Mouse (Mus musculus) C2C12 (cell line): ENCODE data around the gene Ppif. TPM values are rescaled to one million over a fixed set of nuclear protein-coding genes. Genes with fewer than 3 reads are reported as not detected.
A peak's percentile ranks its signal among the peaks of the same experiment; 100 is the strongest.

Experiments
- H3K27me3 ChIP-seq: one replicate; pipeline ENCODE4 v1.6.1; 2011; ENCODE audit not compliant: control insufficient read depth, insufficient read depth, insufficient read length
- H3K36me3 ChIP-seq: one replicate; pipeline ENCODE4 v1.6.1; 2011; ENCODE audit not compliant: control insufficient read depth, insufficient read depth
- H3K4me3 ChIP-seq: one replicate; pipeline ENCODE4 v1.5.1; 2011; ENCODE audit warnings: mild to moderate bottlenecking, control low read depth; ENCODE audit not compliant: poor library complexity, insufficient read depth, severe bottlenecking
- H3K79me2 ChIP-seq: one replicate; pipeline ENCODE4 v1.6.1; 2011; ENCODE audit not compliant: control insufficient read depth, insufficient read depth
- H3K79me3 ChIP-seq: one replicate; pipeline ENCODE4 v1.6.1; 2011; ENCODE audit warnings: low read depth, control low read depth
- H3ac ChIP-seq: one replicate; pipeline ENCODE3; 2011; ENCODE audit warnings: low read depth; ENCODE audit not compliant: control insufficient read depth, insufficient read length
- CEBPB ChIP-seq: IDR thresholded peaks from one replicate; pipeline ENCODE4 v1.6.1; 2011; ENCODE audit warnings: low read depth, mild to moderate bottlenecking, control low read depth, moderate library complexity
- CTCF ChIP-seq: IDR thresholded peaks from one replicate; pipeline ENCODE4 v1.5.1; 2011; ENCODE audit not compliant: control insufficient read depth, insufficient read depth, insufficient read length
- FOSL1 ChIP-seq: IDR thresholded peaks from one replicate; pipeline ENCODE4 v1.8.0; 2011; ENCODE audit warnings: mild to moderate bottlenecking, low read length; ENCODE audit not compliant: poor library complexity, insufficient read depth, severe bottlenecking
- MAX ChIP-seq: IDR thresholded peaks from one replicate; pipeline ENCODE4 v1.6.1; 2011; ENCODE audit warnings: mild to moderate bottlenecking, control low read depth
- MYOD1 ChIP-seq: IDR thresholded peaks from one replicate; pipeline ENCODE4 v1.6.1; 2011; ENCODE audit warnings: low read depth; ENCODE audit not compliant: control insufficient read depth, insufficient read length
- MYOG ChIP-seq: IDR thresholded peaks from one replicate; pipeline ENCODE4 v1.6.1; 2011; ENCODE audit not compliant: control insufficient read depth, insufficient read length; ENCODE audit errors: extremely low read depth
- USF1 ChIP-seq: IDR thresholded peaks from one replicate; pipeline ENCODE4 v1.6.1; 2011; ENCODE audit warnings: low read depth, mild to moderate bottlenecking, control low read depth, moderate library complexity
- polyA plus RNA-seq: library from polyadenylated mRNA; unstranded; fragments of >200 nt; fragmentation: generic; extraction: Trizol; gene quantifications from one replicate; pipeline ENCODE4 v1.2.1, GENCODE M21; 2012; ENCODE audit warnings: missing spikeins

The Ppif gene
- polyA plus RNA-seq, 1 experiment = 21.4 TPM

GRCm38 (mm10) chr14:25736140-25736539 is 42.2 kb downstream of the Ppif start:
- Histone ChIP-seq H3K79me3 (peaks cover 1% of the 10 kb centered on the region), H3K79me2 (peaks cover 20% of the 10 kb centered on the region), H3ac (no peak overlapping the region), H3K4me3 (no peak overlapping the region), H3K27me3 (no peaks in the 10 kb centered on the region), H3K36me3 (peaks cover 41% of the 10 kb centered on the region)
- TF ChIP-seq MYOG (no peak), FOSL1 (no peak), CEBPB (no peak), MYOD1 (no peak), USF1 (no peak), CTCF (no peak), MAX (no peak)

GRCm38 (mm10) chr14:25736589-25736988 is 42.6 kb downstream of the Ppif start:
- TF ChIP-seq CEBPB = no peak
- TF ChIP-seq MAX = no peak
- peaks cover 1% of the 10 kb centered on the region for H3K79me3 ChIP-seq

GRCm38 (mm10) chr14:25738591-25739001 is 44.6 kb downstream of the Ppif start:
- H3K36me3 ChIP-seq = peaks cover 56% of the 10 kb centered on the region
- peaks cover 24% of the 10 kb centered on the region for H3K79me2 ChIP-seq
- H3K27me3 ChIP-seq = no peaks in the 10 kb centered on the region
- no peak overlapping the region for H3ac ChIP-seq
- TF ChIP-seq FOSL1 = no peak
- TF ChIP-seq CEBPB = no peak
- no peak for TF ChIP-seq CTCF
- TF ChIP-seq MYOG = no peak
- TF ChIP-seq MAX = no peak
- no peak for TF ChIP-seq MYOD1
- TF ChIP-seq USF1 = no peak
- no peak overlapping the region for H3K4me3 ChIP-seq
- H3K79me3 ChIP-seq = peaks cover 1% of the 10 kb centered on the region

More at GRCm38 (mm10) chr14:25736589-25736988, 42.6 kb downstream of the Ppif start:
- Histone ChIP-seq H3K4me3 (no peak overlapping the region), H3K36me3 (peaks cover 46% of the 10 kb centered on the region), H3K79me2 (peaks cover 20% of the 10 kb centered on the region), H3K27me3 (no peaks in the 10 kb centered on the region), H3ac (no peak overlapping the region)

- TF ChIP-seq FOSL1 = no peak
- no peak for TF ChIP-seq USF1
- no peak for TF ChIP-seq MYOG
- no peak for TF ChIP-seq MYOD1
- peak; percentile 4 for TF ChIP-seq CTCF
- no peak for TF ChIP-seq MAX
- no peak overlapping the region for H3K4me3 ChIP-seq
- no peak overlapping the region for H3ac ChIP-seq
- no peaks in the 10 kb centered on the region for H3K79me3 ChIP-seq
- peaks cover 68% of the 10 kb centered on the region for H3K36me3 ChIP-seq
- H3K27me3 ChIP-seq = no peaks in the 10 kb centered on the region
- H3K79me2 ChIP-seq = peaks cover 21% of the 10 kb centered on the region
Observed at GRCm38 (mm10) chr14:25739957-25740565, 46.1 kb downstream of the Ppif start.

- Histone ChIP-seq H3K27me3 (no peaks in the 10 kb centered on the region), H3ac (no peak overlapping the region), H3K36me3 (peaks cover 76% of the 10 kb centered on the region), H3K79me2 (peaks cover 31% of the 10 kb centered on the region), H3K79me3 (peaks cover 1% of the 10 kb centered on the region), H3K4me3 (no peak overlapping the region)
- TF ChIP-seq USF1 = no peak
Observed at GRCm38 (mm10) chr14:25741211-25741610, 47.3 kb downstream of the Ppif start.

GRCm38 (mm10) chr14:25741840-25742367 is 48.0 kb downstream of the Ppif start:
- peaks cover 79% of the 10 kb centered on the region for H3K36me3 ChIP-seq
- TF ChIP-seq USF1 (no peak), CEBPB (no peak), MAX (no peak), MYOG (no peak), FOSL1 (no peak), MYOD1 (no peak), CTCF (no peak)
- no peak overlapping the region for H3K4me3 ChIP-seq
- H3ac ChIP-seq = no peak overlapping the region
- peaks cover 7% of the 10 kb centered on the region for H3K79me3 ChIP-seq
- peaks cover 38% of the 10 kb centered on the region for H3K79me2 ChIP-seq
- H3K27me3 ChIP-seq = no peaks in the 10 kb centered on the region
